Mouse (Mus musculus): Measurements from ENCODE around the gene Gm7075. TPM values are rescaled to one million over a fixed set of nuclear protein-coding genes. Genes with fewer than 3 reads are reported as not detected.

The Gm7075 gene
- polyA plus RNA-seq, 1 experiment from 2014 or later = not detected

DNA sequence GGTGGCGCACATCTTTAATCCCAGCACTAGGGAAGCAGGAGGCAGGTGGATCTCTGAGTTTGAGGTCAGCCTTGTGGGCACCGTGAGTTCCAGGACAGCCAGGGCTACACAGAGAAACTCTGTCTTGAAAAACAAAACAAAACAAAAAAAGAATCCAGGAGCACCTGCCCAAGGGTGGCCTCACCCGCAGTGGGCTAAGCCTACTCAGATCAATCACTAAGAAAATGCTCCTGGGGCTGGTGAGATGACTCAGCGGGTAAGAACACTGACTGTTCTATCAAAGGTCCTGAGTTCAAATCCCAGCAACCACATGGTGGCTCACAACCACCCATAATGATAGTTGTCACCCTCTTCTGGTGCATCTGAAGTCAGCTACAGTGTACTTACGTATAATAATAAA, 45.3 kb downstream of the Gm7075 start:
- DNase-seq (ENCODE audit: low spot score) = no peak

Other genes starting within 250 kb of the Gm7075 start
- gene Mypn, start 217.8 kb downstream of the Gm7075 start, polyA plus RNA-seq (2015; fragmentation: Nextera tagmentation; extraction: Ambion mirVana) = 0.04 and 0.08 TPM in 2 replicates
- 34.5 and 43.3 TPM in 2 replicates for gene Herc4, start 178.0 kb downstream of the Gm7075 start, polyA plus RNA-seq (2015; fragmentation: Nextera tagmentation; extraction: Ambion mirVana)
- gene Sirt1, start 40.1 kb downstream of the Gm7075 start, polyA plus RNA-seq (2015; fragmentation: Nextera tagmentation; extraction: Ambion mirVana) = 8.6 and 9.5 TPM in 2 replicates
- 10.7 and 11.1 TPM in 2 replicates for gene Dnajc12, start 39.3 kb downstream of the Gm7075 start, polyA plus RNA-seq (2015; fragmentation: Nextera tagmentation; extraction: Ambion mirVana)
- 0.36 and 0.48 TPM in 2 replicates for gene Ctnna3, start 8.3 kb upstream of the Gm7075 start, polyA plus RNA-seq (2015; fragmentation: Nextera tagmentation; extraction: Ambion mirVana)